Mouse (Mus musculus) heart, embryonic 11.5 days (tissue): ENCODE results near the gene Olfr432. TPM values are rescaled to one million over a fixed set of nuclear protein-coding genes. Genes with fewer than 3 reads are reported as not detected.
"Not testable (repeated sequence)": the region's sequence is repeated elsewhere in the genome, so short reads cannot be mapped to it uniquely, and the experiment has no call there.

Experiments used
- ATAC-seq: fragments of 200-750 bp; cut with Nextera tagmentation; replicated peaks from 2 replicates; pipeline ENCODE4 v1.8.0; 2017; ENCODE audit warnings: moderate library complexity; ENCODE audit not compliant: insufficient number of reproducible peaks, low FRiP score, low TSS enrichment
- H3K27ac ChIP-seq: fragments of 300-500 bp; sonication (generic); 2 replicates; pipeline ENCODE4 v1.5.1; 2014; ENCODE audit warnings: mild to moderate bottlenecking, low read depth, low read length
- H3K27me3 ChIP-seq: fragments of 300-500 bp; sonication (generic); 2 replicates; pipeline ENCODE4 v1.6.1; 2014; ENCODE audit warnings: mild to moderate bottlenecking, low read length, mixed read lengths; ENCODE audit not compliant: control insufficient read depth, insufficient read depth
- H3K36me3 ChIP-seq: fragments of 300-500 bp; sonication (generic); 2 replicates; pipeline ENCODE4 v1.6.1; 2014; ENCODE audit warnings: mild to moderate bottlenecking, low read length, moderate library complexity, mixed read lengths; ENCODE audit not compliant: control insufficient read depth, insufficient read depth
- H3K4me1 ChIP-seq: fragments of 300-500 bp; sonication (generic); 2 replicates; pipeline ENCODE4 v1.6.1; 2014; ENCODE audit warnings: low read length; ENCODE audit not compliant: control insufficient read depth, insufficient read depth
- H3K4me2 ChIP-seq: fragments of 300-500 bp; sonication (generic); 2 replicates; pipeline ENCODE4 v1.6.1; 2014; ENCODE audit warnings: mild to moderate bottlenecking, moderate library complexity
- H3K4me3 ChIP-seq: fragments of 300-500 bp; sonication (generic); 2 replicates; pipeline ENCODE4 v1.5.1; 2014; ENCODE audit warnings: low read depth, low read length
- H3K9ac ChIP-seq: fragments of 300-500 bp; sonication (generic); 2 replicates; pipeline ENCODE4 v1.6.1; 2014; ENCODE audit warnings: mild to moderate bottlenecking, low read depth, low read length, moderate library complexity
- H3K9me3 ChIP-seq: fragments of 300-500 bp; sonication (generic); replicated peaks from 2 replicates; pipeline ENCODE4 v1.6.1; 2016; ENCODE audit warnings: low read length; ENCODE audit not compliant: control insufficient read depth
- WGBS: fragments of 180-500 bp; shearing (Covaris S2); extraction: QIAGEN DNeasy Blood & Tissue Kit; methylation state at CpG from one replicate; pipeline ENCODE4 v1.1.7; 2014; ENCODE audit not compliant: insufficient replicate concordance; 5-methylcytosine and 5-hydroxymethylcytosine counted together
- polyA plus RNA-seq: library from polyadenylated mRNA; unstranded; fragments of >200 nt; fragmentation: Nextera tagmentation; extraction: Ambion mirVana; gene quantifications from 2 replicates; pipeline ENCODE4 v1.2.1, GENCODE M21; 2014

Olfr432 gene
- not detected in 2 replicates for polyA plus RNA-seq

DNA sequence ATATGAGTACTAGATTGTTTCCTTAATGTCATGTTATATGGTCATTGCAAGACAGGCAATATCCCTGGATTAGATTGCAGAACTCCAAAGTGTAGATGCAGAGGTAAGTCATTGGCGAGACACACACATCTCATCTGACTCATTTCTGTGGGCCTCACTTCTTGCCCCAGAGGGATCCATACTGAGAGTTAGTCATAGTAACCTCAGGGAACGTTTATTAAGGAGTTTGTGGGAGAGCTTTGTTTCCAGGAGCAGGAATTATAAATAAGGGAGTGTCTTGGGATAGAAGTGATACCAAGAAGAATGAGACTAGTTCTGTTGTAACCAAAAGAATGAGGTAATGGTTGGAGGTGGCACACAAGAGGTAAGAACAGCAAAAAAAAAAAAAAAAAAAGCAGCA lies at the start of gene Olfr432:
Olfr432 (plus strand) TSS at position 313 of the 400 bp plus-strand sequence.
- no peak for ATAC-seq
- no peak within 1 kb of the TSS for H3K4me3 ChIP-seq
- no peak within 1 kb of the TSS for H3K27ac ChIP-seq
- 58% methylated on average over 2 of the region's 2 CpGs for WGBS
- no peak within 1 kb of the TSS for H3K9ac ChIP-seq
- no peaks in the 10 kb centered on the region for H3K27me3 ChIP-seq
- no peak within 1 kb of the TSS for H3K4me2 ChIP-seq
- no peaks in the 10 kb centered on the region for H3K36me3 ChIP-seq
- no peaks in the 10 kb centered on the region for H3K9me3 ChIP-seq
- no peaks in the 10 kb centered on the region for H3K4me1 ChIP-seq

DNA sequence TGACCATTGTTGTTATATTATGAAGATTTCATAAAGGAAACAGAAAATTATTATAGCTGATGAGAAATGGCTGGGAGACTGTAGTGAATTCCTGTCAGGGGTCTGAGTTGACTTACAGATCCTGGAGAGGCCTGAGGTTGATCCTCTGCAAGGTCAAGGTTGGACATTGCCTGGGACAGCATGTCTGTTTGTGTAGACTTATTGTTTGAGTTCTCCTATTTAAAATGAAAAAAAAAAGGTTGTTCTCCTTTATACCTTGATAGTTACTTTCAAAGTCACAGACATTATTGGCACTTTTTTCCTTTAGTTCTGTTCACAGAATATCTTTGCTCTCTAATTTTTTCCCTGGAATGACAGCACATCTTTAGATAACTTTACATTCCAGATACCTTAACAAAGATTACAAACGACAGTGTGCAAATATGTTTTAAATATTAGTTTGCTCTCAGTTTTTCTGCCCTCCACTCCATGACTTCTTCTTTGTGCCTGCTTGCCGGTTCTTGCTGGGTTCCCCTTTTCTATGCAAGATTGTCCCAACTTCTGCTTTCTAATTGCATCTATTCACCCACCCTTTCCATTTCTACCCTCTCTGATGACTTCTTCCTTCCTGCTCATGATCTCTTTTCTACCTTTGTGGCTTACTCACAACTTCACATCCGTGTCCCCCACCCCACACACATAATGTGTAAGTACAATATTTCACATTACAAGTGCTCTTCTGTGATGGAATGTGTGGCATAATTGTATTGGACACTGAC lies 44.5 kb upstream of the Olfr432 start:
- 42% methylated on average over 1 of the region's 3 CpGs for WGBS
- H3K4me3 ChIP-seq, H3K27me3 ChIP-seq, H3K9ac ChIP-seq, ATAC-seq, H3K4me2 ChIP-seq, H3K9me3 ChIP-seq, H3K4me1 ChIP-seq, H3K27ac ChIP-seq, H3K36me3 ChIP-seq: not testable (repeated sequence)

DNA sequence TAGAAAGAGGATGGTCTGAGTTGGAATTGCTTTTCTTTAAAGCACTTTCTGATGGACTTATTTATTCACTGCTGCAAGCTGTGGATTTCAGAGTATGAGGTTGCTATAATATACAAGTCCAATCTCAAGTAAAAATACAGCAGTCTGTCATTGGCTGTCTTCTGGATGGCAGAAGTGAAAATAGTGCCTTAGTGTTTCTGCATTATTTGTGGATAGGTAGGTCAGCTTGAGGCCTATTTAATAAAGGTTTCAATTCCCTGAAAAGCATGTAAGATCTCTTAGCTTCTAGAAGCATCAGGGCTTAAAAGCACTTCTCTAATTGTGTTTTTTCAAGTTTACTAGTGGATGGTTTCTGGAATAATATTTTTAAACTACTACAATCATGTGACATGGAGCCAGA lies 42.0 kb upstream of the Olfr432 start:
- H3K4me1 ChIP-seq, H3K4me3 ChIP-seq, ATAC-seq, H3K9ac ChIP-seq, H3K27me3 ChIP-seq, H3K9me3 ChIP-seq, H3K36me3 ChIP-seq, H3K4me2 ChIP-seq, H3K27ac ChIP-seq: not testable (repeated sequence)

DNA sequence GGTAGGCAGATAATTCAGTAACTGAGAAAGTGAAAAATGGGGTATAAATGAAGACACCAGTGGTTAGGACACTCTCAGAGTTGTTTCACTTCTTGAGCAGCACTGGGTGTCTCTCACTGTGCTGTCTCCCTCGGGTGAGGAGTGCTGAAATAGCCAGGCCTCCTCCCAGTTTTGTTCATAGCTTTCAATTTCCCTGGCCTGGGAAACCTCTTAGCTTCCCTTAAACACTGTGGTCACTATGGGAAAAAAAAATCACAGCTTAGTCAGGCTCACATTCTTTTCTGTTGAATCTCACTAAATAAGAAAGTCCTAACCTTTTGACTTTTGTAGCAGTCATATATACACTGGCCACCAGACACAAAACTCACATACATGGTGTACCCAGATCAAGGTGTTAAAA lies 17.3 kb upstream of the Olfr432 start, which contains the start of gene Ifi205:
Ifi205 (minus strand) TSS at position 113 of the 400 bp plus-strand sequence.
- Histone ChIP-seq H3K4me3 (no peak within 1 kb of the TSS), H3K27ac (no peak within 1 kb of the TSS), H3K9me3 (no peaks in the 10 kb centered on the region), H3K4me2 (no peak within 1 kb of the TSS), H3K4me1 (no peaks in the 10 kb centered on the region), H3K9ac (no peak within 1 kb of the TSS), H3K36me3 (no peaks in the 10 kb centered on the region), H3K27me3 (no peaks in the 10 kb centered on the region)
- no peak for ATAC-seq
- WGBS = 43% methylated on average over 1 of the region's 1 CpGs

DNA sequence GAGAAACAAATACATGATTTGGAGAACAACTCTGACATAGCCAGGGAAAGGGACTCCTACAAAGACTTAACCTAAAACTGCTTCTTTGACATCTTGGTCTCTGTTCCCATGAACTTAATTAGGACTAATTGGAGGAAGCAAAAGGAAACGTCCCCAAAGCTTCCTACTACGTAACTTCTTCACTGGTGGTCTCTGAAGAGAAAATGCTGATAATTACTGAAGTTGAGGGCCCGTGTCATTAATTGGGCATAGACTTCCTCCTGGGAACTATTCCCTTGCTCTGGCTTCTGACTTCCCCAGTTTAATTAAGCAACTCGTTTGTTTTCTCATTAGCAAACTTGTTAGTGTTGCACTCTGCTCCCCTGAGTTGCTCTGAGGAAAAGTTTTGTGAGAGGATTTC lies 13.2 kb upstream of the Olfr432 start:
- ATAC-seq = no peak
- Histone ChIP-seq H3K9me3 (no peaks in the 10 kb centered on the region), H3K27ac (no peak overlapping the region), H3K27me3 (no peaks in the 10 kb centered on the region), H3K4me2 (no peak overlapping the region), H3K4me3 (no peak overlapping the region), H3K4me1 (no peaks in the 10 kb centered on the region), H3K36me3 (no peaks in the 10 kb centered on the region), H3K9ac (no peak overlapping the region)
- 60% methylated on average over 4 of the region's 4 CpGs for WGBS

DNA sequence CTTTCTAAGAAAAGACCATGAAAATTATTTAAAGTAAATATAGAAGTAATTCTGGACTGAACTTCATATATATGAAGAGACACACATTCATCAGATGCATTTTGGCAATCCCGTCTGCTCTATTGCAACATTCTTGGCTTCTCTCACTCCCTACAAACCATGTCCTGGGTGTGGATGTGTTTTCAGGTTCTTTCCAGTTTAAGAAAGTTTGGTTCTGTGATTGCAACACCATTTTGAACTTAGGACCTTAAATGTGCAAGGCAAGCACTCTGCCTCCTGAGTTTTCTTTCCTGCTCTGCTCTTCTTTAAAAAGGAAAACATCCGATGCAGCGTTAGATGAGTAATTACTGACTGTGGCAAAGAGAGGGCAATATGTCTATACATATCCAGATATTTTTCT lies 10.5 kb upstream of the Olfr432 start:
- no peaks in the 10 kb centered on the region for H3K27me3 ChIP-seq
- no peaks in the 10 kb centered on the region for H3K9me3 ChIP-seq
- no peak overlapping the region for H3K9ac ChIP-seq
- no peaks in the 10 kb centered on the region for H3K36me3 ChIP-seq
- H3K27ac ChIP-seq = no peak overlapping the region
- ATAC-seq = no peak
- H3K4me2 ChIP-seq = no peak overlapping the region
- no peaks in the 10 kb centered on the region for H3K4me1 ChIP-seq
- 85% methylated on average over 3 of the region's 3 CpGs for WGBS
- H3K4me3 ChIP-seq = no peak overlapping the region

DNA sequence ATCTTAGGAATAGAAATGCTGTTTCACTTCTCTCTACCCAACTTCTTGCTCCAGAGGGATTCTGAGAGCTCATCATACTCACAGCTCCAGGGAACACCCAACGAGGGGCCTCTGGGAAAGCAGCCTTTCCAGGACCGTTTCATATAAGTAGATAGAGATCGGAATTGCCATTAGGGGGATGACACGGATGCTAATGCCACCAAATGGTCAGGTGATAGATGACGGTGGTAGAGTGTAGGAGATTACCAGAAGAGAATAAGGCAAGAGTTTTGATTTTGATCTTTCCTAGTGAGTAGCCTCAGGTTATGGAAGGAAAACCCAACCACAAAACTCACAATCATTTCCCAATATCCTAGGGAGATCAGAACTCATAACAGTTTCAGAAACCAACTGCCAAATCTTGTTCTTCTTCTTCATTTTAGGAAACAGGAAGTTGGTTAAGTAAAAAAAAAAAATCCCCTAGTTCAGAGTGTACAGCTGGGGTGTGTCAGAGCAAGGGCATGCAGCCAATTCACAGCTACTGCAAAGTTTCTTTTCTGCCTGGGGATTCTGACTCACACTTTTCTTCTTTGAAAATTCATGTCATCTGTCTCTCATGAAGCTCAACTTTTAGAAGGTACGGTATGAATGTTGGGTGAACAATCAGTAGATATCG lies 8.4 kb upstream of the Olfr432 start, which contains the start of gene Olfr433:
Olfr433 (plus strand) TSS at position 183 of the 655 bp plus-strand sequence.
- H3K4me3 ChIP-seq = no peak within 1 kb of the TSS
- no peaks in the 10 kb centered on the region for H3K27me3 ChIP-seq
- no peak within 1 kb of the TSS for H3K9ac ChIP-seq
- H3K27ac ChIP-seq = no peak within 1 kb of the TSS
- H3K36me3 ChIP-seq = no peaks in the 10 kb centered on the region
- WGBS = 64% methylated on average over 7 of the region's 7 CpGs
- H3K4me2 ChIP-seq = no peak within 1 kb of the TSS
- H3K9me3 ChIP-seq = no peaks in the 10 kb centered on the region
- ATAC-seq = no peak
- no peaks in the 10 kb centered on the region for H3K4me1 ChIP-seq

DNA sequence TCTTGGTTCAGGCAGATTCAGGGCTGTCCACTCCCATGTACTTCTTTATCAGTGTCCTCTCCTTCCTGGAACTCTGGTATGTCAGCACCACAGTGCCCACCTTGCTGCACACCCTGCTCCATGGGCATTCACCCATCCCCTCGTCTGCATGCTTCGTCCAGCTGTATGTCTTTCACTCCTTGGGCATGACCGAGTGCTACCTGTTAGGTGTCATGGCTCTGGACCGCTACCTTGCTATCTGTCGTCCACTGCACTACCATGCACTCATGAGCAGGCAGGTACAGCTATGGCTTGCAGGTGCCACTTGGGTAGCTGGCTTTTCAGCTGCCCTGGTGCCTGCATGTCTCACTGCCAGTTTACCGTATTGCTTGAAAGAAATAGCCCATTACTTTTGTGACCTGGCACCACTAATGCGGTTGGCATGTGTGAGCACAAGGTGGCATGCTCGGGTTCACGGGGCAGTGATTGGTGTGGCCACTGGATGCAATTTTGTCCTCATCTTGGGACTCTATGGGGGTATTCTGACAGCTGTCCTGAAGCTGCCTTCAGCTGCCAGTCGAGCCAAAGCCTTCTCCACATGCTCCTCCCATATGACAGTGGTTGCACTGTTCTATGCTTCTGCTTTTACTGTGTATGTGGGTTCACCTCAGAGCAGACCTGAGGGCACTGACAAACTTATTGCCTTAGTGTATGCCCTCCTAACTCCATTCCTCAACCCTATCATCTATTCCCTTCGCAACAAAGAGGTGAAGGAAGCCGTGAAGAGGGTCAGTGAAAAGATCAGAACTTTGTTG lies 6.7 kb upstream of the Olfr432 start:
- H3K4me2 ChIP-seq, H3K9ac ChIP-seq, H3K9me3 ChIP-seq, H3K4me3 ChIP-seq, H3K27ac ChIP-seq, H3K4me1 ChIP-seq, H3K36me3 ChIP-seq, H3K27me3 ChIP-seq: not testable (repeated sequence)
- 80% methylated on average over 12 of the region's 12 CpGs for WGBS
- 0 out of 2 replicates have a peak, but pooled peaks have one; percentile 22 for ATAC-seq
